Mouse (Mus musculus): ENCODE measurements around the gene Msh5.

Gene Msh5

GRCm38 (mm10) chr17:35046681-35047455 lies at the start of gene Msh5:
Gene Msh5, minus strand, starts transcription at chr17:35046745.
- DNase-seq (ENCODE audit: low spot score) = peak; percentile 97

- DNase-seq (ENCODE audit: low spot score) = no peak
These were observed 48.2 kb upstream of the Msh5 start for GRCm38 (mm10) chr17:35094475-35095365.

DNA sequence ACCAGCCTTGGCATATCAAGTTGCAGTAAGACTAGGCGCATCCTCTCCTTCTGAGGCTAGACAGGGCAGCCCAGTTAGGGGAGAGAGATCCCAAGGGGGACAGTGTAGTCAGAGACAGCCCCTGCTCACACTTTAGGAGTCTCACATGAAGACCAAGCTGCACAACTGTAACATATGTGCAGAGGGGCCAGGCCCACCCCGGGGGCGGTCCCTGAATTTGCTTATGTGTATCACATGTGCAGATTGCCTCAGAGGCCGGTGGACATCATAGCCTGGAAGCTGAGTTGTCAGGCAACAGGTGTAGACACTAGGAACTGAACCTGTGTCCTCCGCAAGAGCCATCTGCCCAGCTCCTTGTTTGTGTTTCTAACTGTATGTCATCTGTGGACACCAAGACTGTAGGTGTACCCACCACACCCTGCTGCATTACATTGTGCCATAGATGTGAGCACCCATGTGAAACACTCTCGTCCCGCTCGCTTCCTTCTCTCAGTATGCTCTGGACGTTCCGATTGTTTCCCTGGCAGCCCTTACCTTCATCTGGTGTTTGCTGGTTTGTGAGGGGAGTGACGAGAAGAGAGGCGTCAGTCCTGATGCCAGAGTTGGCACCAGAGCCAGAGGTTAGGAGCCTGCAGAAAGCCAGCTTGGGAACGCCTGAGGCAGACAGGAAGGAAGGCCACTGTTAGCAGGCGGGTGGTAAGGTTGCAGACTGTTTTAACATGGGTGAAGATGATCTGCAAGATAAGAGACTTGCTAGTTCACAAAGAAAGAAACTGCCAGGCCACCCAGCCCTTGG lies 46.1 kb upstream of the Msh5 start:
- DNase-seq (ENCODE audit: low spot score) = no peak

- no peak for DNase-seq (ENCODE audit: low spot score)
These were observed 43.8 kb upstream of the Msh5 start for GRCm38 (mm10) chr17:35090166-35090932.

DNA sequence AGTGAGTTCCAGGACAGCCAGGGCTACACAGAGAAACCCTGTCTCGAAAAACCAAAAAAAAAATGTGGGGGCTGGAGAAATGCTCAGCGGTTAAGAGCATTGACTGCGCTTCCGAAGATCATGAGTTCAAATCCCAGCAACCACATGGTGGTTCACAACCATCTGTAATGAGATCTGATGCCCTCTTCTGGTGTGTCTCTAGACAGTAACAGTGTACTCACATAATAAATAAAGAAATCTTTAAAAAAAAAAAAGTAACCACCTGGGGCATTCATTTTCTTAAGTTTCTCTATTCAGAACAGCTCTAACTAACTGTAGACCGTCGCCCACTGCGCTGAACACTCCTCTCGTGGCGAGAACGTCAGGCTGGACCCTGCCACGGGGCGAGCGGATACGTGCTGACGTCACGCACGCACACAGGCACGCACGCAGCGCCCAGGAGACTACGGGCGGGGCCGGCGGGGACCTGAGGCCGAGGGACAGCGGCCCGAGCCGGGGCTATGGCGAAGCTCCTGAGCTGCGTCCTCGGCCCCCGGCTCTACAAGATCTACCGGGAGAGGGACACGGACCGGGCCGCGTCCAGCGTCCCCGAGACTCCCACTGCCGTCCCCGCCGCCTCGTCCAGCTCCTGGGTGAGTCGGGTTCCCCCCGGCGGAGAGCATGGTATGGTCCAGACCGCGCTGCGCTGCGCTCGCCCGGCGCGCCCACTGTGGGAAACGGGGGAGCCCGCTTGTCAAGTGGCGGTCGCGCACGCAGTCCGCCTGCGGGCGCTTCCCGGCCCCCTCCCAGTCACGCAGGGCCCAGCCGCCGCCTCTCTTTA lies 42.5 kb upstream of the Msh5 start, which contains the start of gene Abhd16a:
Gene Abhd16a, plus strand, starts transcription at position 439 of the 820 bp plus-strand sequence.
- DNase-seq (ENCODE audit: low spot score) = peak; percentile 92

- no peak for DNase-seq (ENCODE audit: low spot score)
These were observed 41.6 kb upstream of the Msh5 start for GRCm38 (mm10) chr17:35088151-35088550.

DNA sequence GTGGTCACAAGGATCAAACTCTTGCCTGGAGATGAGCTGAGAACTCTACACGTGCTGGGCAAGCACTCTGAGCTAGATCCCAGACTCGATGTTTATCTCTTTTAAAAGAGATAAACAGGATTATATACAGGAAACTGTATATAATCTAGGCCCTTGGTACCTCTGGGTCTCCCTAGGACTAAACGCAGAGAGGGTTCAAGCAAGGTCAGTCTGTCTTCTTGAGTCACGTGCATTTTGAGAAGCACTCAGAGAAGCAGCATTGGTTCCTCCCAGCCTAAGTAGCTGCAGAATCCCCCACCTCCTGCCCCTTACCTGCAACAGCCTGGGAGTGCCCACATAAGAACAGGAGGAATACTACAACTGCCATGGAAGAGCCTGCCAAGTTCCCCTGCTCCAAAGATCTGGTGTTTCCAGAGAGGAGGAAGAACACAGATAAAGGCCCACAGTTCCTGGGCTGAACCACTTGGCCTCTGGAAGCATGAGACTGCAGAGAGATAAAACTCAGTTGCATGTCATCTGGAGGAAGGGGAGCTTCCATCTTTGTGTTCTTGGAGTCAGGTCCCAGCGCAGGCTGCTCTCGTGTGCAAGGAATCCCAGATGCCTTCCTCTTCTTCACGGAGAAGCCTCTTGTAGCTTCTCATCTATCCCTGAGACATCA lies 38.8 kb upstream of the Msh5 start, which contains the start of gene Ly6g6f:
Gene Ly6g6f, minus strand, starts transcription at position 403 of the 658 bp plus-strand sequence.
- DNase-seq (ENCODE audit: low spot score) = no peak

GRCm38 (mm10) chr17:35083929-35084497 lies 37.5 kb upstream of the Msh5 start:
- no peak for DNase-seq (ENCODE audit: low spot score)

- no peak for DNase-seq (ENCODE audit: low spot score)
These were observed 36.5 kb upstream of the Msh5 start for GRCm38 (mm10) chr17:35082841-35083576.

GRCm38 (mm10) chr17:35080710-35081109 lies 34.2 kb upstream of the Msh5 start:
- DNase-seq (ENCODE audit: low spot score) = no peak

DNA sequence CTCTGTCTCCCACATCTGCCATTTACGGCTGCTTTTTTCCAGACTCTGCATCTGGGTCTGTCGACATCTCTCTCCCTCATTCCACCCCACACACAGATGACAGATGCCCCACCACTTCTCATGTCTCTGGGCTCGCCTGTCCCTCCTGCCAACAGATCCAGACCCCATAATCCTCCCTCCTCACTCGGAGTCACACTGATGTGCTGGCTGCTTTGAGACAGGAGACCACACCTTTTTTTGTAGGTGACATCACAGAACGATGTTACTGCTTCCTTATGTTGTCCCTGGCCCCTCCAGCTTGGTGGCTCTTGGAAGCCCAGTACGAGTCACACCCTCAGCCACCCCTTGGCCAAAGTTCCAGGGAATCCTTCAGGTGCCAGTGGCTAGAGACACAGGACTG lies 33.7 kb upstream of the Msh5 start:
- DNase-seq (ENCODE audit: low spot score) = no peak

DNA sequence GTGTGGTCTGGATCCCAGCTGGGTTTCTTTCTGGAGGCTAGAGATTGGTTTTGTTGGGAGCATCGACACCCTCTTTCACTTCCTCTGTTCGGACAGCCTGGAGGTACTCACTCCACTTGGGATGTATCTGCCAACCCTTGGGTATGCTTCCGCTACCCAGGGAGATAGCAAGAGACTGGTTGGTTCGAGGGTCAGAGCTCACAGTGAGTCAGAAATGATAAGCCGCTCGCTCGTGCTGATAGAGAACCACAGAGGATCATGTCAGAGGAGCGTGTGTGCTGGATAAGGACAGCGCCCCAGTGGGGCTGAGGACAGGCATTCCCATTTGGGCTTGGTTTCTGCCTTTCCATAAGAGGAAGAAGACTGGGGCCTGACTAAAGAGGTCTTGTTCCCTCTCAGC lies 33.2 kb upstream of the Msh5 start:
- DNase-seq (ENCODE audit: low spot score) = no peak

DNA sequence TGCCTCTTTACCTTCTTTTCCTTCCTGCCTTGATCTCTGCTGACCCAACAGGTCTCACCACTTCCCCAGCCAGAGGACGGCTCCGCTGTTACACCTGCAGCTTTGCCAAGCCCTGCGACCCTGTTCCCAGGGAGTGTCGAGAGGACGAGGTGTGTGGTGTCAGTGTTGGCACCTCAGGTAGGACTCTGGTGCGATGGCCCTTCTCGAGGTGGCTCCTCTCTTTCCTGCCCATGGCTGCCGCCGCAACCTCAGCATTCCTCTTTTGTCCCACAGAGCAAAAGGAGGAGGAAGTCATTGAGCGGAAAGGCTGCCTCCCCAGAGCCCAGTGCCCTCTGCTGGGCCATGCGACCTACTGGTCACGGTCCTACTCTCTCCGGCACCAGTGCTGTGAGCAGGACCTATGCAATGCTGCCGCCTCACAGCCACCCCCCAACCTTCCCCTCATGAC lies 31.3 kb upstream of the Msh5 start, which contains the start of gene Ly6g6d:
Gene Ly6g6d, minus strand, starts transcription at position 280 of the 448 bp plus-strand sequence.
- DNase-seq (ENCODE audit: low spot score) = peak; percentile 62

- no peak for DNase-seq (ENCODE audit: low spot score)
These were observed 30.7 kb upstream of the Msh5 start for GRCm38 (mm10) chr17:35077285-35077684.

- DNase-seq (ENCODE audit: low spot score) = no peak
These were observed 30.1 kb upstream of the Msh5 start, which contains the start of gene Ly6g6e for GRCm38 (mm10) chr17:35076507-35077176. Gene Ly6g6e, plus strand, starts transcription at chr17:35076902.

DNA sequence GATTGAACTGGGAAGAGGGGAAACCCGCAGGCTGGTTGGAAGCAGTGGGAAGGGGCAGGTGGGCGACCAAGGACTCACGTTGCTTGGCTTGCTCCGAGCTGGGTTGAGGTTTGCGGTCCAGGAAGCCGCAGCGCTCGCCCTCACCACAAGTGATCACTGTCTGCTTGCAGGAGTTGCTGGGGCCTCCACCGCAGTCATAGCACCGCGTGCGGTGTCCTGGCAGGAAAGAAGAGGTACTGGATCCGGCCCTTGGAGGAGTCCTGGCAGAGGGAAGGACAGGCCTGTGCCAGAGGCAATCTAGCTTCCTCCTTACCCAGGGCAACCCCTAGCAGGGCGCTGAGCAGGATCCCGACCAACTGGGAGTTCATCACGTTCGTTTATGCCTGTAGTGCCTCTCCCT lies 27.6 kb upstream of the Msh5 start:
- DNase-seq (ENCODE audit: low spot score) = no peak

- no peak for DNase-seq (ENCODE audit: low spot score)
These were observed 24.9 kb upstream of the Msh5 start for GRCm38 (mm10) chr17:35071454-35071853.
